Mouse (Mus musculus) kidney, embryonic 14.5 days (tissue): Measurements from ENCODE around the gene Ranbp3l. TPM values are rescaled to one million over a fixed set of nuclear protein-coding genes. Genes with fewer than 3 reads are reported as not detected.

ENCODE experiments used
- ATAC-seq: fragments of 200-750 bp; cut with Nextera tagmentation; 2 replicates; pipeline ENCODE4 v1.8.0; 2017; ENCODE audit warnings: moderate number of reproducible peaks, mild to moderate bottlenecking, moderate TSS enrichment, moderate library complexity; ENCODE audit not compliant: low FRiP score, low TSS enrichment
- H3K27ac ChIP-seq: fragments of 300-500 bp; sonication (generic); 2 replicates; pipeline ENCODE4 v1.5.1; 2014; ENCODE audit warnings: low read depth, mild to moderate bottlenecking, low read length, moderate library complexity, mixed read lengths
- H3K27me3 ChIP-seq: fragments of 300-500 bp; sonication (generic); 2 replicates; pipeline ENCODE4 v1.6.1; 2014; ENCODE audit warnings: mild to moderate bottlenecking, low read length; ENCODE audit not compliant: control insufficient read depth, insufficient read depth
- H3K36me3 ChIP-seq: fragments of 300-500 bp; sonication (generic); 2 replicates; pipeline ENCODE4 v1.6.1; 2014; ENCODE audit warnings: low read length, mixed read lengths; ENCODE audit not compliant: control insufficient read depth, insufficient read depth
- H3K4me1 ChIP-seq: fragments of 300-500 bp; sonication (generic); 2 replicates; pipeline ENCODE4 v1.6.1; 2014; ENCODE audit warnings: low read length, mixed read lengths; ENCODE audit not compliant: control insufficient read depth, insufficient read depth
- H3K4me2 ChIP-seq: fragments of 300-500 bp; sonication (generic); replicated peaks from 2 replicates; pipeline ENCODE4 v1.6.1; 2014; ENCODE audit warnings: low read depth, mild to moderate bottlenecking, low read length
- H3K4me3 ChIP-seq: fragments of 300-500 bp; sonication (generic); 2 replicates; pipeline ENCODE4 v1.5.1; 2014; ENCODE audit warnings: mild to moderate bottlenecking, low read length
- H3K9ac ChIP-seq: fragments of 300-500 bp; sonication (generic); 2 replicates; pipeline ENCODE4 v1.6.1; 2014; ENCODE audit warnings: low read depth, mild to moderate bottlenecking, low read length, moderate library complexity
- H3K9me3 ChIP-seq: fragments of 300-500 bp; sonication (generic); 2 replicates; pipeline ENCODE4 v1.6.1; 2016; ENCODE audit warnings: low read length; ENCODE audit not compliant: control insufficient read depth
- WGBS: fragments of 180-500 bp; shearing (Covaris S2); extraction: QIAGEN DNeasy Blood & Tissue Kit; methylation state at CpG from one replicate; pipeline ENCODE4 v1.1.7; 2014; 5-methylcytosine and 5-hydroxymethylcytosine counted together
- polyA plus RNA-seq: library from polyadenylated mRNA; unstranded; fragments of >200 nt; fragmentation: Nextera tagmentation; extraction: Ambion mirVana; gene quantifications from 2 replicates; pipeline ENCODE4 v1.2.1, GENCODE M21; 2014

Gene Ranbp3l
- polyA plus RNA-seq, 1 experiment from 2014 or later, result 1.2 TPM

- Histone ChIP-seq H3K4me3 (no peak overlapping the region), H3K27me3 (no peaks in the 10 kb centered on the region; the same call in 1 of the 2 replicates), H3K4me1 (no peaks in the 10 kb centered on the region), H3K27ac (no peak overlapping the region), H3K9ac (no peak overlapping the region), H3K9me3 (no peaks in the 10 kb centered on the region), H3K36me3 (peaks cover 5% of the 10 kb centered on the region; the same call in 1 of the 2 replicates), H3K4me2 (no peak overlapping the region)
- no peak for ATAC-seq
- 81% methylated on average over 5 of the region's 5 CpGs for WGBS
Measured at GRCm38 (mm10) chr15:9087421-9087820, 119.7 kb downstream of the Ranbp3l start.

GRCm38 (mm10) chr15:9087895-9088682 is 120.3 kb downstream of the Ranbp3l start:
- Histone ChIP-seq H3K4me2 (no peak overlapping the region), H3K9ac (no peak overlapping the region), H3K27me3 (no peaks in the 10 kb centered on the region; the same call in 1 of the 2 replicates), H3K4me1 (no peaks in the 10 kb centered on the region), H3K9me3 (no peaks in the 10 kb centered on the region), H3K4me3 (no peak overlapping the region), H3K27ac (no peak overlapping the region), H3K36me3 (peaks cover 10% of the 10 kb centered on the region; the same call in 1 of the 2 replicates)
- ATAC-seq, result no peak
- WGBS, result 89% methylated on average over 17 of the region's 17 CpGs

- peak; percentile 57; the same call in 1 of the 2 replicates for ATAC-seq
- no peak overlapping the region for H3K27ac ChIP-seq
- WGBS, result 56% methylated on average over 8 of the region's 8 CpGs
Measured at GRCm38 (mm10) chr15:9088683-9089072, 120.9 kb downstream of the Ranbp3l start.

GRCm38 (mm10) chr15:9089136-9089720 is 121.5 kb downstream of the Ranbp3l start:
- H3K27ac ChIP-seq, result no peak overlapping the region

More at GRCm38 (mm10) chr15:9088683-9089072, 120.9 kb downstream of the Ranbp3l start:
- H3K4me2 ChIP-seq, result no peak overlapping the region
- no peaks in the 10 kb centered on the region for H3K4me1 ChIP-seq
- no peak overlapping the region for H3K4me3 ChIP-seq
- peaks cover 16% of the 10 kb centered on the region for H3K36me3 ChIP-seq
- no peaks in the 10 kb centered on the region; the same call in 1 of the 2 replicates for H3K27me3 ChIP-seq
- no peak overlapping the region for H3K9ac ChIP-seq
- no peaks in the 10 kb centered on the region for H3K9me3 ChIP-seq

GRCm38 (mm10) chr15:9090662-9091061 is 122.9 kb downstream of the Ranbp3l start:
- no peaks in the 10 kb centered on the region for H3K9me3 ChIP-seq
- H3K27me3 ChIP-seq, result no peaks in the 10 kb centered on the region; the same call in 1 of the 2 replicates
- 96% methylated on average over 5 of the region's 5 CpGs for WGBS
- peaks cover 22% of the 10 kb centered on the region for H3K36me3 ChIP-seq
- peaks cover 4% of the 10 kb centered on the region; the same call in 1 of the 2 replicates for H3K4me1 ChIP-seq
- no peak overlapping the region for H3K4me3 ChIP-seq
- H3K27ac ChIP-seq, result no peak overlapping the region
- H3K9ac ChIP-seq, result no peak overlapping the region
- no peak overlapping the region for H3K4me2 ChIP-seq
- ATAC-seq, result no peak

More at GRCm38 (mm10) chr15:9089136-9089720, 121.5 kb downstream of the Ranbp3l start:
- WGBS, result 26% methylated on average over 2 of the region's 2 CpGs
- peaks cover under 1% of the 10 kb centered on the region; the same call in 1 of the 2 replicates for H3K4me1 ChIP-seq
- H3K9me3 ChIP-seq, result no peaks in the 10 kb centered on the region
- no peak overlapping the region for H3K4me2 ChIP-seq
- H3K9ac ChIP-seq, result no peak overlapping the region
- H3K27me3 ChIP-seq, result no peaks in the 10 kb centered on the region; the same call in 1 of the 2 replicates
- ATAC-seq, result no peak
- no peak overlapping the region for H3K4me3 ChIP-seq
- H3K36me3 ChIP-seq, result peaks cover 21% of the 10 kb centered on the region

- Histone ChIP-seq H3K9ac (no peak overlapping the region), H3K4me3 (no peak overlapping the region), H3K27ac (no peak overlapping the region), H3K27me3 (no peaks in the 10 kb centered on the region; the same call in 1 of the 2 replicates), H3K4me2 (no peak overlapping the region; the same call in 1 of the 2 replicates), H3K4me1 (peaks cover 4% of the 10 kb centered on the region; the same call in 1 of the 2 replicates), H3K9me3 (no peaks in the 10 kb centered on the region), H3K36me3 (peaks cover 36% of the 10 kb centered on the region)
- ATAC-seq, result peak; percentile 68
- WGBS, result 67% methylated on average over 11 of the region's 11 CpGs
Measured at GRCm38 (mm10) chr15:9093598-9094365, 126.0 kb downstream of the Ranbp3l start.

- Histone ChIP-seq H3K9ac (no peak overlapping the region), H3K4me2 (no peak overlapping the region; the same call in 1 of the 2 replicates), H3K36me3 (peaks cover 36% of the 10 kb centered on the region), H3K27me3 (no peaks in the 10 kb centered on the region; the same call in 1 of the 2 replicates), H3K27ac (no peak overlapping the region), H3K9me3 (no peaks in the 10 kb centered on the region), H3K4me3 (no peak overlapping the region), H3K4me1 (peaks cover 4% of the 10 kb centered on the region; the same call in 1 of the 2 replicates)
- ATAC-seq, result peak; percentile 92
- 18% methylated on average over 13 of the region's 13 CpGs for WGBS
Measured at GRCm38 (mm10) chr15:9094366-9094750, 126.6 kb downstream of the Ranbp3l start.

- Histone ChIP-seq H3K9ac (no peak overlapping the region), H3K27ac (no peak overlapping the region), H3K4me3 (no peak overlapping the region), H3K36me3 (peaks cover 50% of the 10 kb centered on the region), H3K4me1 (peaks cover 4% of the 10 kb centered on the region; the same call in 1 of the 2 replicates), H3K27me3 (no peaks in the 10 kb centered on the region), H3K4me2 (no peak overlapping the region), H3K9me3 (no peaks in the 10 kb centered on the region)
- ATAC-seq, result no peak
- WGBS, result 89% methylated on average over 4 of the region's 4 CpGs
Measured at GRCm38 (mm10) chr15:9096865-9097264, 129.1 kb downstream of the Ranbp3l start.
